Mouse (Mus musculus) cerebellum, adult 2 months (tissue): Measurements from ENCODE around the gene Msln.

ENCODE experiments used
- CTCF ChIP-seq: fragments of 200-500 bp; IDR thresholded peaks from 2 replicates; pipeline ENCODE4 v1.5.1; 2011; ENCODE audit warnings: low read depth, mild to moderate bottlenecking, control low read depth, low read length, moderate library complexity, borderline replicate concordance; ENCODE audit not compliant: insufficient read depth
- POLR2A ChIP-seq: fragments of 200-500 bp; IDR thresholded peaks from 2 replicates; pipeline ENCODE4 v1.6.1; 2011; ENCODE audit warnings: low read length, control low read depth, borderline replicate concordance; ENCODE audit not compliant: insufficient read depth

GRCm38 (mm10) chr17:25725264-25725663 is 28.9 kb downstream of the Msln start:
- TF ChIP-seq CTCF (no peak), POLR2A (no peak)
